Mouse (Mus musculus) lung, embryonic 15.5 days (tissue): ENCODE data around the gene Rnase1. TPM values are rescaled to one million over a fixed set of nuclear protein-coding genes. Genes with fewer than 3 reads are reported as not detected.
"Not testable (repeated sequence)": the region's sequence is repeated elsewhere in the genome, so short reads cannot be mapped to it uniquely, and the experiment has no call there.

ENCODE experiments used
- ATAC-seq: fragments of 200-750 bp; cut with Nextera tagmentation; 2 replicates; pipeline ENCODE4 v1.8.0; 2017; ENCODE audit warnings: moderate number of reproducible peaks, borderline replicate concordance; ENCODE audit not compliant: low FRiP score, low TSS enrichment; ENCODE audit errors: extremely low read depth
- H3K27ac ChIP-seq: fragments of 300-500 bp; sonication (generic); 2 replicates; pipeline ENCODE4 v1.5.1; 2015; ENCODE audit warnings: moderate library complexity, mild to moderate bottlenecking, inconsistent platforms
- H3K27me3 ChIP-seq: fragments of 300-500 bp; sonication (generic); 2 replicates; pipeline ENCODE4 v1.6.1; 2015; ENCODE audit warnings: inconsistent platforms
- H3K36me3 ChIP-seq: fragments of 300-500 bp; sonication (generic); 2 replicates; pipeline ENCODE4 v1.6.1; 2015; ENCODE audit warnings: inconsistent platforms
- H3K4me1 ChIP-seq: fragments of 300-500 bp; sonication (generic); 2 replicates; pipeline ENCODE4 v1.6.1; 2015; ENCODE audit warnings: inconsistent platforms
- H3K4me2 ChIP-seq: fragments of 300-500 bp; sonication (generic); 2 replicates; pipeline ENCODE4 v1.6.1; 2015; ENCODE audit warnings: inconsistent platforms, mild to moderate bottlenecking, moderate library complexity
- H3K4me3 ChIP-seq: fragments of 300-500 bp; sonication (generic); 2 replicates; pipeline ENCODE4 v1.5.1; 2015; ENCODE audit warnings: mild to moderate bottlenecking, inconsistent platforms
- H3K9ac ChIP-seq: fragments of 300-500 bp; sonication (generic); 2 replicates; pipeline ENCODE4 v1.6.1; 2015; ENCODE audit warnings: inconsistent platforms
- H3K9me3 ChIP-seq: fragments of 300-500 bp; sonication (generic); 2 replicates; pipeline ENCODE4 v1.6.1; 2016; ENCODE audit warnings: inconsistent platforms
- WGBS: fragments of 180-500 bp; shearing (Covaris S2); methylation state at CpG from one replicate; pipeline ENCODE4 v1.1.7; 2015; 5-methylcytosine and 5-hydroxymethylcytosine counted together
- polyA plus RNA-seq: library from polyadenylated mRNA; unstranded; fragments of >200 nt; fragmentation: Nextera tagmentation; extraction: Ambion mirVana; gene quantifications from 2 replicates; pipeline ENCODE4 v1.2.1, GENCODE M21; 2015

Rnase1 gene
- 0.30 and 0.44 TPM in 2 replicates for polyA plus RNA-seq

- no peak within 1 kb of the TSS for H3K4me2 ChIP-seq
- no peak for ATAC-seq
- H3K36me3 ChIP-seq = no peaks in the 10 kb centered on the region
- no peak within 1 kb of the TSS for H3K27ac ChIP-seq
- no peaks in the 10 kb centered on the region for H3K9me3 ChIP-seq
- WGBS = 65% methylated on average over 2 of the region's 2 CpGs
- no peaks in the 10 kb centered on the region for H3K4me1 ChIP-seq
- no peaks in the 10 kb centered on the region for H3K27me3 ChIP-seq
- H3K4me3 ChIP-seq = no peak within 1 kb of the TSS
- H3K9ac ChIP-seq = no peak within 1 kb of the TSS
Observed at GRCm38 (mm10) chr14:51146685-51147084, at the start of gene Rnase1. TSS of gene Rnase1 (minus strand) at chr14:51146785.

GRCm38 (mm10) chr14:51195681-51196080 is 49.1 kb upstream of the Rnase1 start:
- no peak overlapping the region for H3K4me2 ChIP-seq
- WGBS = 84% methylated on average over 4 of the region's 4 CpGs
- no peak overlapping the region for H3K27ac ChIP-seq
- no peaks in the 10 kb centered on the region for H3K9me3 ChIP-seq
- H3K9ac ChIP-seq = no peak overlapping the region
- no peak for ATAC-seq
- H3K4me3 ChIP-seq = no peak overlapping the region
- no peaks in the 10 kb centered on the region for H3K27me3 ChIP-seq
- H3K4me1 ChIP-seq = no peaks in the 10 kb centered on the region
- H3K36me3 ChIP-seq = no peaks in the 10 kb centered on the region

GRCm38 (mm10) chr14:51181051-51181450 is 34.5 kb upstream of the Rnase1 start:
- not testable (repeated sequence) for H3K4me2 ChIP-seq, H3K4me1 ChIP-seq, H3K27ac ChIP-seq, H3K9me3 ChIP-seq, H3K36me3 ChIP-seq, H3K4me3 ChIP-seq, H3K27me3 ChIP-seq, ATAC-seq, H3K9ac ChIP-seq
- 75% methylated on average over 2 of the region's 2 CpGs for WGBS

- no peaks in the 10 kb centered on the region for H3K27me3 ChIP-seq
- no peak overlapping the region for H3K4me2 ChIP-seq
- H3K36me3 ChIP-seq = no peaks in the 10 kb centered on the region
- no peak overlapping the region for H3K4me3 ChIP-seq
- 76% methylated on average over 4 of the region's 4 CpGs for WGBS
- no peaks in the 10 kb centered on the region for H3K4me1 ChIP-seq
- H3K27ac ChIP-seq = no peak overlapping the region
- ATAC-seq = no peak
- no peak overlapping the region for H3K9ac ChIP-seq
- H3K9me3 ChIP-seq = no peaks in the 10 kb centered on the region
Observed at GRCm38 (mm10) chr14:51173843-51174242, 27.3 kb upstream of the Rnase1 start.

DNA sequence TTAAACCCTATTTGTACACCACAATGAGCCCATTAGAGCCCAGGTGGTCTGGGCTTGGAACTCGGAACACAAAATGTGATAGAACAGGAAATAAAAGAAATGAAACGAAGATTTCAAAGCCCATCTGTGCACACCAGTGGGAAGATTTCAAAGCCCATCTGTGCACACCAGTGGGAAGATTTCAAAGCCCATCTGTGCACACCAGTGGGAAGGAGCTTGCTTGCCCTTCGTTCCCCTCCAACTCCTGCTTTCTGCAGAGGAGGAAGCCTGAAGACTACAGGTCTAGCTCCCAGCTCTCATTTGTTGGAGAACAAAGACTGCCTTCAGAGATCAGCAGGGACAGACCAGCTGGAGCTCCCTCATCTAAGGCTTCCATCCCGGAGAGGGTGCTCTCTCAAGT is 26.4 kb upstream of the Rnase1 start:
- H3K27me3 ChIP-seq, H3K4me3 ChIP-seq, H3K27ac ChIP-seq, H3K9me3 ChIP-seq, H3K4me1 ChIP-seq, H3K9ac ChIP-seq, H3K4me2 ChIP-seq, H3K36me3 ChIP-seq, ATAC-seq: not testable (repeated sequence)
- 48% methylated on average over 4 of the region's 4 CpGs for WGBS

DNA sequence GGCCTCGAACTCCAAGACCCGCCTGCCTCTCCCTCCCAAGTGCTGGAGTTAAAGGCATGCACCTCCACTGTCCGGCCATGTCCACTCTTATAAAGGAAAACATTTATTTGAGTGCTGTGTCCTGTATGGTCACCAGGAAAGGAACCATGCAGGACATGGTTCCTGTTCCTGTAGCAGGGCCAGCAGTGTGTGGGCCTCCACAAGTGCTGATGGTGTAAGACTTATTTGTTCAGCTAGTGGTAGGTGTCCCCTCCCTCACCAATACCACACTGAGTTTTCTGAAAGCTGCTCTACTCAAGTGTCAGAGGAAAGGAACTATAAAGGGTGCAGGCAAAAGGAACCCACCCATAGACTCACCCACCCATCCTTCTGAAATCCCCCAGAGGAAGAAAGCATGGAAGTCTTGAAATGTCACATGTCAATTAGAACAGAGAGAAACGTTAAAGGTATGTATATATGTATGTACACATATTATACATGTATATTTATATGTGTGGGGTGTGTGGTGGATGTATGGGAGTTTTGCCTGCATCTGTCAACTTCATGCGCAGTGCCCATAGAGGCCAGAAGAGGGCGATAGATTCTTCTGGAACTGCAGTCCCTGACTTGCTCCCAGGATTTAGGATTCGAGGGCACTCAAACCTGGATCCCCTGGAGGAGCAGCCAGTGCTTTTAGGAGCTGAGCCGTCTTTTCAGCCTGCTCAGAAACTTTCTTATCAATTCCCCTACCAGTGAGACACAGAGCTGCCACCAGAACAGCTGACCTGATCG is 25.7 kb upstream of the Rnase1 start:
- H3K4me3 ChIP-seq, ATAC-seq, H3K4me1 ChIP-seq, H3K27me3 ChIP-seq, H3K36me3 ChIP-seq, H3K4me2 ChIP-seq, H3K27ac ChIP-seq, H3K9me3 ChIP-seq, H3K9ac ChIP-seq: not testable (repeated sequence)
- WGBS = 30% methylated on average over 9 of the region's 9 CpGs

- H3K27ac ChIP-seq = no peak overlapping the region
- no peaks in the 10 kb centered on the region for H3K9me3 ChIP-seq
Observed at GRCm38 (mm10) chr14:51166068-51166467, 19.5 kb upstream of the Rnase1 start.

DNA sequence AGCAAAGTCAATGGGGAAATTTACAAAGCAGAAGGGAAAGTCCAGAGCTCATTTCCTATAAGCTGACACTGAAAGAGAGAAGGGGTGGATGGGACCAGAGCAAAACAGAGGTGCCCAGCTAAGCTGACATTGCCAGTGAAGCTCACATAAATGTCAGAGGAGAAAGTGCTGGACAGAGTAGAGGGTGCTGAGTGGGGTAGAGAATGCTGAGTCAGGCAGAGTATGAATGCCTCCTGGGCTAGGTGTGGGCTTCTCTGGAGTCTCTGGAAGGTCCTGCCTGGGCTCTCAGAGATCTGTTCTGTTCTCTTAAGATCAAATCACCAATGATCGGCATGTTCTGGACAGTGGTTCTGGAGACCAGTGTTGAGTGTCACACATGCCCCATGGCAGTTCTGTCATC is 18.9 kb upstream of the Rnase1 start:
- H3K27me3 ChIP-seq = no peaks in the 10 kb centered on the region
- no peaks in the 10 kb centered on the region for H3K36me3 ChIP-seq
- no peak overlapping the region for H3K4me2 ChIP-seq
- H3K4me1 ChIP-seq = no peaks in the 10 kb centered on the region
- H3K9ac ChIP-seq = no peak overlapping the region
- 87% methylated on average over 1 of the region's 1 CpGs for WGBS
- no peak for ATAC-seq
- no peak overlapping the region for H3K4me3 ChIP-seq
- no peaks in the 10 kb centered on the region for H3K9me3 ChIP-seq
- H3K27ac ChIP-seq = no peak overlapping the region

More at GRCm38 (mm10) chr14:51166068-51166467, 19.5 kb upstream of the Rnase1 start:
- no peak overlapping the region for H3K9ac ChIP-seq
- H3K27me3 ChIP-seq = no peaks in the 10 kb centered on the region
- H3K4me1 ChIP-seq = no peaks in the 10 kb centered on the region
- H3K4me3 ChIP-seq = no peak overlapping the region
- no peak overlapping the region for H3K4me2 ChIP-seq
- ATAC-seq = no peak
- H3K36me3 ChIP-seq = no peaks in the 10 kb centered on the region

DNA sequence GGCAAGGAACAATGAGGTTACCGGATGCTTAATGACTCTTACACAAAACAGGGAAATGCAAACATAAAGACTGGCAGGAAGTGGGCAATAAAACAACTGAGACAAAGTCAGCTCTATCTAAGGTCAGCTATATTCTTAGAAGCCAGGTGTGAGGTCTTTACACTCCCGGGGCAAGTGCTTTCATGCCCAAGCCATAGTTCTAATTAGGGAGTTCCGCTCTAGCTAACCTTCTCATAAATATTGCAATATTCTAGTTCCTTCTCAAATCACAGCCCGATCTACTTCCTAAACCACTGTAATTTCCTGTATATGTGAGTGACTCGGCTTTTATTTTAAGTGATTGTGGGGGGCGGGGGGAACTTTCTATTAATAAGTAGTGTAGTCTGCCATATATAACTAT is 16.7 kb upstream of the Rnase1 start:
- H3K27me3 ChIP-seq, H3K36me3 ChIP-seq, H3K27ac ChIP-seq, H3K4me1 ChIP-seq, H3K4me3 ChIP-seq, H3K4me2 ChIP-seq, ATAC-seq, H3K9ac ChIP-seq, H3K9me3 ChIP-seq: not testable (repeated sequence)
- 80% methylated on average over 6 of the region's 6 CpGs for WGBS

DNA sequence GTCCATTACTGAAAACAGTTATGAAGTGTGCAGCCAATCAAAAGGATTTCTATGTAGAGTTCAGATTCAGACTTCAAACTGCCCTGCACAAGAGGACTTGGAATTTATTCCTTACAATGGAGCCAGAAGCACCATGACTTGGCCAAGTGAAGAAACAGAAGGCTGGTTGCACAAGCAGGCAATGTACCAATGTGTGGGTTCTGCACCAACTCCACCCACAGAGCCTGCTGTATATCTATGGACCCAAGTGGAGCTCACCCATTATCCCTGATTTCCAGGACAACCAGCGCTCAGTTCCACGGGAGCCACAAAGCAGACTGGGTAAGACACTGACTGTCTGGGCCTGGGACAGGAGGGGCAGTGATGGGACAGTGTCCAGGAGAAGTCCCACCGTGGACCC is 15.4 kb upstream of the Rnase1 start, which contains the start of gene Rnase2b:
TSS of gene Rnase2b (plus strand) at position 285 of the 400 bp plus-strand sequence.
- WGBS = 84% methylated on average over 3 of the region's 3 CpGs
- ATAC-seq, H3K9me3 ChIP-seq, H3K27me3 ChIP-seq, H3K36me3 ChIP-seq, H3K4me3 ChIP-seq, H3K9ac ChIP-seq, H3K4me2 ChIP-seq, H3K27ac ChIP-seq, H3K4me1 ChIP-seq: not testable (repeated sequence)

DNA sequence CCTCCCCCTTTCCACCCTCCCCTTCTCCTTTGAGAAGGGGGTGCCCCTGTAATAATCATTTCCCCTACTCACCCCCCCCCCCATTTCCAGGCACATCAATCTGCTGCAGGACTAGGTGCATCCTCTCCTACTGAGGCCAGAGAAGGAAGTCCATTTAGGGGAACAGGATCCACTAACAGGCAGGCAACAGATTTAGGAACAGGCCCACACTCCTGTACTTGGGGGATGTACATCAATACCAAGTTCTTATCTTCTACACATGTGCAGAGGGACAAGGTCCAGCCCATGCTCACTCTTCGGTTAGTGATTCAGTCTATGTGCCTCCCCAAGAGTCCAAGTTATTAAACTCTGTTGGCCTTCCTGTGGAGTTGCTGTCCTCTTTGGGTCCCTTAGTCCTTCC is 10.5 kb upstream of the Rnase1 start:
- 86% methylated on average over 1 of the region's 1 CpGs for WGBS
- no peak for ATAC-seq
- Histone ChIP-seq H3K27me3 (no peaks in the 10 kb centered on the region), H3K9me3 (no peaks in the 10 kb centered on the region), H3K9ac (no peak overlapping the region), H3K27ac (no peak overlapping the region), H3K36me3 (no peaks in the 10 kb centered on the region), H3K4me1 (no peaks in the 10 kb centered on the region), H3K4me2 (no peak overlapping the region), H3K4me3 (no peak overlapping the region)

- Histone ChIP-seq H3K4me1 (no peaks in the 10 kb centered on the region), H3K9me3 (no peaks in the 10 kb centered on the region), H3K9ac (no peak overlapping the region), H3K36me3 (no peaks in the 10 kb centered on the region), H3K4me3 (no peak overlapping the region), H3K27me3 (no peaks in the 10 kb centered on the region), H3K4me2 (no peak overlapping the region), H3K27ac (no peak overlapping the region)
- no peak for ATAC-seq
- whole genome bisulfite sequencing = 58% methylated on average over 4 of the region's 4 CpGs
Observed at GRCm38 (mm10) chr14:51156736-51157068, 10.1 kb upstream of the Rnase1 start.
